Mouse (Mus musculus): ENCODE data around the gene Zfp598. TPM values are rescaled to one million over a fixed set of nuclear protein-coding genes. Genes with fewer than 3 reads are reported as not detected.

Zfp598 gene
- polyA plus RNA-seq, 1 experiment from 2014 or later = 20.5 TPM

- ATAC-seq (ENCODE audit: low FRiP score) = no peak
- H3K4me3 ChIP-seq (replicated peaks) = no peak overlapping the region
- H3K9me3 ChIP-seq (replicated peaks) = no peaks in the 10 kb centered on the region
- no peaks in the 10 kb centered on the region for H3K27me3 ChIP-seq (replicated peaks)
- H3K4me2 ChIP-seq = no peak overlapping the region
- H3K4me1 ChIP-seq = peaks cover 31% of the 10 kb centered on the region
- WGBS = 68% methylated on average over 3 of the region's 3 CpGs
- peaks cover 15% of the 10 kb centered on the region for H3K36me3 ChIP-seq
- no peak overlapping the region for H3K27ac ChIP-seq (replicated peaks)
- H3K9ac ChIP-seq (replicated peaks) = no peak overlapping the region
Measured at GRCm38 (mm10) chr17:24725637-24726390, 56.3 kb downstream of the Zfp598 start.

GRCm38 (mm10) chr17:24727618-24728017, 58.1 kb downstream of the Zfp598 start, which contains the start of gene Rpl3l:
Gene Rpl3l, plus strand, starts transcription at chr17:24727820.
- WGBS = 80% methylated on average over 2 of the region's 2 CpGs
- H3K9me3 ChIP-seq (replicated peaks) = no peaks in the 10 kb centered on the region
- no peak within 1 kb of the TSS for H3K27ac ChIP-seq (replicated peaks)
- H3K27me3 ChIP-seq (replicated peaks) = 0 out of 2 replicates have a peak, but pooled peaks cover 4% of the 10 kb centered on the region
- H3K36me3 ChIP-seq = peaks cover under 1% of the 10 kb centered on the region
- H3K4me3 ChIP-seq (replicated peaks) = no peak within 1 kb of the TSS
- no peak within 1 kb of the TSS for H3K9ac ChIP-seq (replicated peaks)
- ATAC-seq (ENCODE audit: low FRiP score) = no peak
- H3K4me2 ChIP-seq = no peak within 1 kb of the TSS
- peaks cover 15% of the 10 kb centered on the region for H3K4me1 ChIP-seq

- Histone ChIP-seq H3K27ac (replicated peaks) (no peak overlapping the region), H3K9ac (replicated peaks) (no peak overlapping the region), H3K9me3 (replicated peaks) (no peaks in the 10 kb centered on the region), H3K4me1 (peaks cover 9% of the 10 kb centered on the region), H3K36me3 (no peaks in the 10 kb centered on the region), H3K4me3 (replicated peaks) (no peak overlapping the region), H3K27me3 (replicated peaks) (0 out of 2 replicates have a peak, but pooled peaks cover 4% of the 10 kb centered on the region), H3K4me2 (no peak overlapping the region)
- 76% methylated on average over 17 of the region's 17 CpGs for WGBS
- no peak for ATAC-seq (ENCODE audit: low FRiP score)
Measured at GRCm38 (mm10) chr17:24728184-24728583, 58.7 kb downstream of the Zfp598 start.

- Histone ChIP-seq H3K36me3 (no peaks in the 10 kb centered on the region), H3K9ac (replicated peaks) (no peak overlapping the region), H3K4me3 (replicated peaks) (no peak overlapping the region), H3K4me1 (peaks cover 4% of the 10 kb centered on the region; the same call in 1 of the 2 replicates), H3K27me3 (replicated peaks) (0 out of 2 replicates have a peak, but pooled peaks cover 4% of the 10 kb centered on the region), H3K27ac (replicated peaks) (no peak overlapping the region), H3K9me3 (replicated peaks) (no peaks in the 10 kb centered on the region), H3K4me2 (no peak overlapping the region)
- WGBS = 79% methylated on average over 6 of the region's 6 CpGs
- no peak for ATAC-seq (ENCODE audit: low FRiP score)
Measured at GRCm38 (mm10) chr17:24729067-24729466, 59.6 kb downstream of the Zfp598 start.

GRCm38 (mm10) chr17:24730787-24731186, 61.3 kb downstream of the Zfp598 start:
- H3K9me3 ChIP-seq (replicated peaks) = no peaks in the 10 kb centered on the region
- H3K4me2 ChIP-seq = no peak overlapping the region
- H3K27me3 ChIP-seq (replicated peaks) = 0 out of 2 replicates have a peak, but pooled peaks cover 4% of the 10 kb centered on the region
- peaks cover 1% of the 10 kb centered on the region; the same call in 1 of the 2 replicates for H3K4me1 ChIP-seq
- ATAC-seq (ENCODE audit: low FRiP score) = no peak
- WGBS = 82% methylated on average over 14 of the region's 14 CpGs
- H3K27ac ChIP-seq (replicated peaks) = no peak overlapping the region
- no peak overlapping the region for H3K4me3 ChIP-seq (replicated peaks)
- H3K36me3 ChIP-seq = no peaks in the 10 kb centered on the region
- no peak overlapping the region for H3K9ac ChIP-seq (replicated peaks)

Other genes starting within 250 kb of the Zfp598 start
- 51.5 and 58.8 TPM in 2 replicates for gene Eci1, start 243.0 kb upstream of the Zfp598 start, polyA plus RNA-seq (2015; fragmentation: Nextera tagmentation; extraction: Ambion mirVana)
- gene Dnase1l2, start 226.6 kb upstream of the Zfp598 start, polyA plus RNA-seq (2015; fragmentation: Nextera tagmentation; extraction: Ambion mirVana) = 5.4 and 8.7 TPM in 2 replicates
- 46.3 and 49.5 TPM in 2 replicates for gene E4f1, start 199.4 kb upstream of the Zfp598 start, polyA plus RNA-seq (2015; fragmentation: Nextera tagmentation; extraction: Ambion mirVana)
- gene Pgp, start 199.3 kb upstream of the Zfp598 start, polyA plus RNA-seq (2015; fragmentation: Nextera tagmentation; extraction: Ambion mirVana) = 76.1 and 79.7 TPM in 2 replicates
- 0.73 TPM in 1 of 2 replicates, not detected in the other for gene Bricd5, start 195.8 kb upstream of the Zfp598 start, polyA plus RNA-seq (2015; fragmentation: Nextera tagmentation; extraction: Ambion mirVana)
- 29.5 and 33.1 TPM in 2 replicates for gene Mlst8, start 190.6 kb upstream of the Zfp598 start, polyA plus RNA-seq (2015; fragmentation: Nextera tagmentation; extraction: Ambion mirVana)
- 42.7 and 53.4 TPM in 2 replicates for gene Caskin1, start 181.1 kb upstream of the Zfp598 start, polyA plus RNA-seq (2015; fragmentation: Nextera tagmentation; extraction: Ambion mirVana)
- gene Traf7, start 141.7 kb upstream of the Zfp598 start, polyA plus RNA-seq (2015; fragmentation: Nextera tagmentation; extraction: Ambion mirVana) = 83.2 and 89.4 TPM in 2 replicates
- gene Rab26, start 135.5 kb upstream of the Zfp598 start, polyA plus RNA-seq (2015; fragmentation: Nextera tagmentation; extraction: Ambion mirVana) = 6.1 and 9.1 TPM in 2 replicates
- 31.2 and 31.7 TPM in 2 replicates for gene Pkd1, start 119.9 kb upstream of the Zfp598 start, polyA plus RNA-seq (2015; fragmentation: Nextera tagmentation; extraction: Ambion mirVana)
- 60.6 and 68.8 TPM in 2 replicates for gene Tsc2, start 37.1 kb upstream of the Zfp598 start, polyA plus RNA-seq (2015; fragmentation: Nextera tagmentation; extraction: Ambion mirVana)
- gene Nthl1, start 37.0 kb upstream of the Zfp598 start, polyA plus RNA-seq (2015; fragmentation: Nextera tagmentation; extraction: Ambion mirVana) = 8.3 and 10.0 TPM in 2 replicates
- gene Slc9a3r2, start 19.4 kb upstream of the Zfp598 start, polyA plus RNA-seq (2015; fragmentation: Nextera tagmentation; extraction: Ambion mirVana) = 60.2 and 65.7 TPM in 2 replicates
- 0.42 and 0.51 TPM in 2 replicates for gene Npw, start 11.2 kb upstream of the Zfp598 start, polyA plus RNA-seq (2015; fragmentation: Nextera tagmentation; extraction: Ambion mirVana)
- gene Syngr3, start 20.3 kb downstream of the Zfp598 start, polyA plus RNA-seq (2015; fragmentation: Nextera tagmentation; extraction: Ambion mirVana) = 214 and 242 TPM in 2 replicates
- 36.5 and 37.9 TPM in 2 replicates for gene Gfer, start 26.5 kb downstream of the Zfp598 start, polyA plus RNA-seq (2015; fragmentation: Nextera tagmentation; extraction: Ambion mirVana)
- gene Noxo1, start 26.5 kb downstream of the Zfp598 start, polyA plus RNA-seq (2015; fragmentation: Nextera tagmentation; extraction: Ambion mirVana) = 1.9 and 3.9 TPM in 2 replicates
- gene Tbl3, start 38.0 kb downstream of the Zfp598 start, polyA plus RNA-seq (2015; fragmentation: Nextera tagmentation; extraction: Ambion mirVana) = 55.6 and 66.5 TPM in 2 replicates
- 0.15 TPM in 1 of 2 replicates, not detected in the other for gene Rnf151, start 48.4 kb downstream of the Zfp598 start, polyA plus RNA-seq (2015; fragmentation: Nextera tagmentation; extraction: Ambion mirVana)
- 729 and 914 TPM in 2 replicates for gene Rps2, start 48.4 kb downstream of the Zfp598 start, polyA plus RNA-seq (2015; fragmentation: Nextera tagmentation; extraction: Ambion mirVana)
- gene Ndufb10, start 54.8 kb downstream of the Zfp598 start, polyA plus RNA-seq (2015; fragmentation: Nextera tagmentation; extraction: Ambion mirVana) = 302 and 304 TPM in 2 replicates
- gene Rpl3l, start 58.1 kb downstream of the Zfp598 start, polyA plus RNA-seq (2015; fragmentation: Nextera tagmentation; extraction: Ambion mirVana) = 0.10 and 0.19 TPM in 2 replicates
- gene Msrb1, start 67.0 kb downstream of the Zfp598 start, polyA plus RNA-seq (2015; fragmentation: Nextera tagmentation; extraction: Ambion mirVana) = 23.2 and 24.4 TPM in 2 replicates
- 0.37 and 0.38 TPM in 2 replicates for gene Hs3st6, start 83.3 kb downstream of the Zfp598 start, polyA plus RNA-seq (2015; fragmentation: Nextera tagmentation; extraction: Ambion mirVana)
- gene Meiob, start 134.6 kb downstream of the Zfp598 start, polyA plus RNA-seq (2015; fragmentation: Nextera tagmentation; extraction: Ambion mirVana) = not detected in 2 replicates
- gene Hagh, start 170.5 kb downstream of the Zfp598 start, polyA plus RNA-seq (2015; fragmentation: Nextera tagmentation; extraction: Ambion mirVana) = 74.7 and 78.9 TPM in 2 replicates
- gene Fahd1, start 180.7 kb downstream of the Zfp598 start, polyA plus RNA-seq (2015; fragmentation: Nextera tagmentation; extraction: Ambion mirVana) = 26.0 and 26.4 TPM in 2 replicates
- 0.06 and 0.78 TPM in 2 replicates for gene Igfals, start 196.3 kb downstream of the Zfp598 start, polyA plus RNA-seq (2015; fragmentation: Nextera tagmentation; extraction: Ambion mirVana)
- gene Nubp2, start 216.7 kb downstream of the Zfp598 start, polyA plus RNA-seq (2015; fragmentation: Nextera tagmentation; extraction: Ambion mirVana) = 63.2 and 68.9 TPM in 2 replicates
- 77.6 and 84.2 TPM in 2 replicates for gene Spsb3, start 217.0 kb downstream of the Zfp598 start, polyA plus RNA-seq (2015; fragmentation: Nextera tagmentation; extraction: Ambion mirVana)
- 27.9 and 31.3 TPM in 2 replicates for gene Eme2, start 225.4 kb downstream of the Zfp598 start, polyA plus RNA-seq (2015; fragmentation: Nextera tagmentation; extraction: Ambion mirVana)
- 89.0 and 89.5 TPM in 2 replicates for gene Mrps34, start 225.4 kb downstream of the Zfp598 start, polyA plus RNA-seq (2015; fragmentation: Nextera tagmentation; extraction: Ambion mirVana)
- gene Nme3, start 226.8 kb downstream of the Zfp598 start, polyA plus RNA-seq (2015; fragmentation: Nextera tagmentation; extraction: Ambion mirVana) = 92.9 and 105 TPM in 2 replicates